Mouse (Mus musculus) kidney, postnatal 4 days (tissue): Measurements from ENCODE around the gene Zbtb20.

Experiments used
- DNase-seq, 2 experiments: peaks; one replicate each; pipeline ENCODE4 v3.0.0; 2021; ENCODE audit warnings: mixed read lengths in 2 of 2

The Zbtb20 gene

GRCm38 (mm10) chr16:43577399-43577798, 701.7 kb downstream of the Zbtb20 start:
- DNase-seq = peak; percentile 73 to 80

GRCm38 (mm10) chr16:43578351-43578750, 702.7 kb downstream of the Zbtb20 start:
- no peak for DNase-seq

GRCm38 (mm10) chr16:43579111-43579510, 703.4 kb downstream of the Zbtb20 start:
- peak; percentile 49 to 68 for DNase-seq

- DNase-seq = no peak
Measured at GRCm38 (mm10) chr16:43580321-43580822, 704.7 kb downstream of the Zbtb20 start.

- DNase-seq = peak; percentile 36 to 38
Measured at GRCm38 (mm10) chr16:43581551-43581950, 705.9 kb downstream of the Zbtb20 start.

- no peak for DNase-seq
Measured at GRCm38 (mm10) chr16:43586859-43587429, 711.3 kb downstream of the Zbtb20 start.

GRCm38 (mm10) chr16:43590704-43591493, 715.2 kb downstream of the Zbtb20 start:
- no peak for DNase-seq

GRCm38 (mm10) chr16:43592062-43592461, 716.4 kb downstream of the Zbtb20 start:
- DNase-seq = no peak

GRCm38 (mm10) chr16:43592801-43593200, 717.1 kb downstream of the Zbtb20 start:
- no peak for DNase-seq

GRCm38 (mm10) chr16:43597375-43598060, 721.8 kb downstream of the Zbtb20 start:
- no peak for DNase-seq

GRCm38 (mm10) chr16:43599707-43600106, 724.0 kb downstream of the Zbtb20 start:
- DNase-seq = no peak

- DNase-seq = no peak
Measured at GRCm38 (mm10) chr16:43602573-43602972, 726.9 kb downstream of the Zbtb20 start.

GRCm38 (mm10) chr16:43603591-43604141, 728.0 kb downstream of the Zbtb20 start:
- no peak for DNase-seq

GRCm38 (mm10) chr16:43604399-43605013, 728.8 kb downstream of the Zbtb20 start:
- DNase-seq = no peak

GRCm38 (mm10) chr16:43607086-43607485, 731.4 kb downstream of the Zbtb20 start:
- DNase-seq = no peak

GRCm38 (mm10) chr16:43608066-43608465, 732.4 kb downstream of the Zbtb20 start:
- DNase-seq = no peak

- no peak for DNase-seq
Measured at GRCm38 (mm10) chr16:43610375-43610774, 734.7 kb downstream of the Zbtb20 start.

GRCm38 (mm10) chr16:43616348-43616747, 740.7 kb downstream of the Zbtb20 start:
- no peak for DNase-seq

GRCm38 (mm10) chr16:43617346-43617745, 741.7 kb downstream of the Zbtb20 start:
- no peak for DNase-seq

- DNase-seq = no peak
Measured at GRCm38 (mm10) chr16:43618286-43618685, 742.6 kb downstream of the Zbtb20 start.

GRCm38 (mm10) chr16:43619277-43619676, 743.6 kb downstream of the Zbtb20 start:
- peak; percentile 24 to 34 for DNase-seq

- DNase-seq = no peak
Measured at GRCm38 (mm10) chr16:43620359-43620758, 744.7 kb downstream of the Zbtb20 start.
